Mouse (Mus musculus): ENCODE data around the gene Prmt9. TPM values are rescaled to one million over a fixed set of nuclear protein-coding genes. Genes with fewer than 3 reads are reported as not detected.
A peak's percentile ranks its signal among the peaks of the same experiment; 100 is the strongest.

Prmt9 gene
- polyA plus RNA-seq, 1 experiment from 2014 or later, result 23.6 TPM

GRCm38 (mm10) chr8:77617916-77618315 lies 68.7 kb downstream of the Prmt9 start:
- no peaks in the 10 kb centered on the region for H3K9me3 ChIP-seq (replicated peaks)
- H3K4me3 ChIP-seq, result no peak overlapping the region
- ATAC-seq (ENCODE audit: low FRiP score), result no peak
- no peak overlapping the region for H3K4me2 ChIP-seq (replicated peaks)
- no peak overlapping the region for H3K9ac ChIP-seq
- no peak overlapping the region for H3K27ac ChIP-seq
- no peaks in the 10 kb centered on the region for H3K36me3 ChIP-seq
- H3K27me3 ChIP-seq, result no peaks in the 10 kb centered on the region
- no peaks in the 10 kb centered on the region for H3K4me1 ChIP-seq
- WGBS, result 68% methylated on average over 2 of the region's 2 CpGs

GRCm38 (mm10) chr8:77623677-77624209 lies 74.5 kb downstream of the Prmt9 start:
- 0 out of 2 replicates have a peak, but pooled peaks have one; percentile 32 for ATAC-seq (ENCODE audit: low FRiP score)
- H3K4me2 ChIP-seq (replicated peaks), result no peak overlapping the region
- H3K4me1 ChIP-seq, result 0 out of 2 replicates have a peak, but pooled peaks cover 5% of the 10 kb centered on the region
- no peaks in the 10 kb centered on the region for H3K9me3 ChIP-seq (replicated peaks)
- H3K27me3 ChIP-seq, result no peaks in the 10 kb centered on the region
- 66% methylated on average over 7 of the region's 7 CpGs for WGBS
- H3K27ac ChIP-seq, result no peak overlapping the region
- no peaks in the 10 kb centered on the region for H3K36me3 ChIP-seq
- H3K9ac ChIP-seq, result no peak overlapping the region
- H3K4me3 ChIP-seq, result no peak overlapping the region

GRCm38 (mm10) chr8:77629858-77630537 lies 80.8 kb downstream of the Prmt9 start:
- Histone ChIP-seq H3K4me2 (replicated peaks) (no peak overlapping the region), H3K4me3 (no peak overlapping the region), H3K9me3 (replicated peaks) (no peaks in the 10 kb centered on the region), H3K4me1 (no peaks in the 10 kb centered on the region), H3K9ac (no peak overlapping the region), H3K27ac (no peak overlapping the region), H3K36me3 (no peaks in the 10 kb centered on the region), H3K27me3 (no peaks in the 10 kb centered on the region)
- ATAC-seq (ENCODE audit: low FRiP score), result peak; percentile 80
- 16% methylated on average over 15 of the region's 15 CpGs for WGBS

- H3K4me1 ChIP-seq, result no peaks in the 10 kb centered on the region
- no peak for ATAC-seq (ENCODE audit: low FRiP score)
- H3K4me2 ChIP-seq (replicated peaks), result no peak overlapping the region
- no peak overlapping the region for H3K9ac ChIP-seq
- no peak overlapping the region for H3K27ac ChIP-seq
- WGBS, result 38% methylated on average over 3 of the region's 3 CpGs
- H3K36me3 ChIP-seq, result no peaks in the 10 kb centered on the region
- no peaks in the 10 kb centered on the region for H3K9me3 ChIP-seq (replicated peaks)
- H3K27me3 ChIP-seq, result no peaks in the 10 kb centered on the region
- H3K4me3 ChIP-seq, result no peak overlapping the region
Measured at GRCm38 (mm10) chr8:77630691-77631090, 81.5 kb downstream of the Prmt9 start.

Other genes with a start within 250 kb of the Prmt9 start
- gene Arhgap10, start 31.4 kb upstream of the Prmt9 start, polyA plus RNA-seq (2016; fragmentation: Nextera tagmentation; extraction: Ambion mirVana), result 14.5 and 16.5 TPM in 2 replicates
- 56.9 and 64.2 TPM in 2 replicates for gene Tmem184c, start 61.3 kb downstream of the Prmt9 start, polyA plus RNA-seq (2016; fragmentation: Nextera tagmentation; extraction: Ambion mirVana)
- 22.5 and 25.3 TPM in 2 replicates for gene Ednra, start 175.1 kb downstream of the Prmt9 start, polyA plus RNA-seq (2016; fragmentation: Nextera tagmentation; extraction: Ambion mirVana)